Mouse (Mus musculus) bone marrow, adult 2 months (tissue): ENCODE data around the gene Sypl. TPM values are rescaled to one million over a fixed set of nuclear protein-coding genes. Genes with fewer than 3 reads are reported as not detected.

ENCODE experiments used
- H3K27ac ChIP-seq: fragments of 200-500 bp; 2 replicates; pipeline ENCODE4 v1.5.1; 2012; ENCODE audit warnings: low read depth, mild to moderate bottlenecking, control low read depth, inconsistent platforms, low read length; ENCODE audit not compliant: control insufficient read depth, poor library complexity, insufficient read depth
- H3K4me1 ChIP-seq: fragments of 200-500 bp; 2 replicates; pipeline ENCODE4 v1.6.1; 2011; ENCODE audit warnings: low read length; ENCODE audit not compliant: control insufficient read depth, insufficient read depth
- H3K4me3 ChIP-seq: fragments of 200-500 bp; replicated peaks from 2 replicates; pipeline ENCODE3; 2011; ENCODE audit warnings: mild to moderate bottlenecking, low read depth, low read length, control low read depth; ENCODE audit not compliant: control insufficient read depth
- CTCF ChIP-seq: fragments of 200-500 bp; IDR thresholded peaks from 2 replicates; pipeline ENCODE4 v1.5.1; 2011; ENCODE audit warnings: low read length, control low read depth; ENCODE audit not compliant: control insufficient read depth, insufficient read depth
- POLR2A ChIP-seq: fragments of 200-500 bp; IDR thresholded peaks from 2 replicates; pipeline ENCODE4 v1.6.1; 2011; ENCODE audit warnings: low read depth, mild to moderate bottlenecking, control low read depth, low read length, borderline replicate concordance; ENCODE audit not compliant: control insufficient read depth
- WGBS: fragments of 180-500 bp; shearing (Covaris S2); methylation state at CpG from one replicate; pipeline ENCODE4 v1.1.7; 2018; 5-methylcytosine and 5-hydroxymethylcytosine counted together
- polyA plus RNA-seq: library from polyadenylated mRNA; stranded (reverse); fragments of >200 nt; gene quantifications from 2 replicates; pipeline ENCODE4 v1.2.4, GENCODE M21; 2011; ENCODE audit warnings: low replicate concordance; ENCODE audit not compliant: missing spikeins, insufficient read depth, insufficient read length

Sypl gene
- polyA plus RNA-seq, 1 experiment, result 25.4 TPM

- WGBS, result 4% methylated on average over 6 of the region's 6 CpGs
- Histone ChIP-seq H3K4me1 (peaks cover 2% of the 10 kb centered on the region; the same call in 1 of the 2 replicates), H3K27ac (peak overlapping the region; percentile 93), H3K4me3 (peak overlapping the region; percentile 74)
- TF ChIP-seq CTCF (no peak), POLR2A (no peak)
Measured at GRCm38 (mm10) chr12:32953066-32953465, 625 bp upstream of the Sypl start.

GRCm38 (mm10) chr12:32954216-32955021, 728 bp downstream of the Sypl start:
- WGBS, result under 1% methylated on average over 71 of the region's 71 CpGs
- Histone ChIP-seq H3K27ac (peak overlapping the region; percentile 99), H3K4me3 (peak overlapping the region; percentile 91), H3K4me1 (peaks cover 2% of the 10 kb centered on the region; the same call in 1 of the 2 replicates)
- TF ChIP-seq POLR2A (0 out of 2 replicates have a peak, but pooled peaks have one; percentile 30), CTCF (no peak)

GRCm38 (mm10) chr12:32955037-32955436, 1.3 kb downstream of the Sypl start:
- under 1% methylated on average over 8 of the region's 8 CpGs for WGBS
- H3K4me1 ChIP-seq, result peaks cover 2% of the 10 kb centered on the region; the same call in 1 of the 2 replicates
- no peak for TF ChIP-seq CTCF
- no peak for TF ChIP-seq POLR2A
- peak overlapping the region; percentile 99; the same call in 1 of the 2 replicates for H3K27ac ChIP-seq
- H3K4me3 ChIP-seq, result peak overlapping the region; percentile 91

- 29% methylated on average over 2 of the region's 2 CpGs for WGBS
- no peak overlapping the region for H3K4me3 ChIP-seq
- H3K4me1 ChIP-seq, result peaks cover 2% of the 10 kb centered on the region; the same call in 1 of the 2 replicates
- H3K27ac ChIP-seq, result no peak overlapping the region
- no peak for TF ChIP-seq POLR2A
- no peak for TF ChIP-seq CTCF
Measured at GRCm38 (mm10) chr12:32957211-32957610, 3.5 kb downstream of the Sypl start.

- no peak overlapping the region for H3K4me3 ChIP-seq
- TF ChIP-seq CTCF, result no peak
- no peak for TF ChIP-seq POLR2A
- H3K27ac ChIP-seq, result no peak overlapping the region
- peaks cover 2% of the 10 kb centered on the region; the same call in 1 of the 2 replicates for H3K4me1 ChIP-seq
Measured at GRCm38 (mm10) chr12:32962132-32962531, 8.4 kb downstream of the Sypl start.

GRCm38 (mm10) chr12:32963858-32964257, 10.2 kb downstream of the Sypl start:
- no peak overlapping the region for H3K4me3 ChIP-seq
- H3K4me1 ChIP-seq, result peaks cover 2% of the 10 kb centered on the region; the same call in 1 of the 2 replicates
- no peak overlapping the region for H3K27ac ChIP-seq
- WGBS, result 44% methylated on average over 4 of the region's 4 CpGs
- no peak for TF ChIP-seq CTCF
- no peak for TF ChIP-seq POLR2A

GRCm38 (mm10) chr12:32972287-32972686, 18.6 kb downstream of the Sypl start:
- no peak overlapping the region for H3K4me3 ChIP-seq
- no peak overlapping the region for H3K27ac ChIP-seq
- no peaks in the 10 kb centered on the region for H3K4me1 ChIP-seq
- TF ChIP-seq CTCF, result no peak
- no peak for TF ChIP-seq POLR2A
- WGBS, result 36% methylated on average over 1 of the region's 1 CpGs

GRCm38 (mm10) chr12:32974893-32975292, 21.2 kb downstream of the Sypl start:
- H3K27ac ChIP-seq, result no peak overlapping the region
- TF ChIP-seq CTCF, result no peak
- no peak for TF ChIP-seq POLR2A
- no peak overlapping the region for H3K4me3 ChIP-seq
- no peaks in the 10 kb centered on the region for H3K4me1 ChIP-seq
